Mouse (Mus musculus) G1E (cell line): Measurements from ENCODE around the gene Galp.

Experiments
- CTCF ChIP-seq: IDR thresholded peaks from 2 replicates; pipeline ENCODE4 v1.5.1; 2012; ENCODE audit warnings: low read depth, low read length, inconsistent platforms, mixed read lengths
- GATA1 ChIP-seq: IDR thresholded peaks from 2 replicates; pipeline ENCODE4 v1.6.1; 2012; ENCODE audit warnings: borderline replicate concordance, low read length, inconsistent platforms, mixed read lengths
- TAL1 ChIP-seq: conservative IDR thresholded peaks from 2 replicates; pipeline ENCODE4 v1.6.1; 2012; ENCODE audit warnings: low read depth, low read length, inconsistent platforms, mixed read lengths

DNA sequence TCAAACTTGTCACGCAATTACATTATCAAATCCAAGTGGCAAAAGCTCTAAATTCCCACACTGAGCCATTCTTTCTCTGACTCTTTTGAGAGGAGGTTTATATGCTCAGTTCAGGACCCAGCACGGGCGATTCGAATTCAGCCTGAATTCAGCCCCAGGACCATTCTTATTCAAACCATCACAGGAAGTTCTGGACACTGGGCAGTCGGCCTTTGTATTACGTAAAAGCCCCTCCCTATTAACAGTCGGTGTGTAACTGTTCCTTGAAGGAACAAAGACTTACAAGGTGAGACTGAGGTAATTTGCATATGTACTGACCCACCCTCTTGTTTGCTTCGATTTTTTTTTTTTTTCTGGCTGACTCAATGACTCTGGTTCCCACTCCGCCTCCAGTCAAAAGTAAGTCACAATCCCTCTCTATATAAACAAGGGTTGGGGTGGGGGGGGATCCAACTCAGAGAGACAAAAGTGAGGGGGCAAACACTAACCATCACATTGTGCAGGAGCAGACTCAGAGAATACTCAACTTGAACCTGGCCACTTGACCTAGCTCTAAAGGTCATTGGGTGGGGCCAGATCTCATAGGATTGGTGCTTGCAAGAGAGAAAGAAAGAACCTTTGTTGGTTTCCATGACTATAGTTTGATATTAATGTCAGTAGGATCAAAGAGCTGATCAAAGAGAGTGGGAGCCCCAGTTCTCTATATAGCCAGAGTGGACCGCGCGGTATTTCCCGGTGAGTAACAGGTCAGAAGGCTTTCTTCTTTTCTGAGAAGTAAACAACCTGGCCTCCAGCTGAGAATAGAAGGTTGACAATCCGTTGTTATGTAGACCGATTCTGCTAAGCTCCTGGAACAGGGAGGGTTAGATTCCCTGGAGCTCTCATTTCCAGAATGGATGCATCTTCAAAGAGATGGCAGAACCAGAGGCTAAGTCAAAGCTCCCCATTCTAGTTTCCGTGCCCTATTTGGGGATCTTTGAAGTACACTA is 61.6 kb downstream of the Galp start:
- TF ChIP-seq CTCF (no peak), GATA1 (no peak), TAL1 (no peak)
